Mouse (Mus musculus): Measurements from ENCODE around the gene Timp2.

GRCm38 (mm10) chr11:118280218-118280617 lies 75.3 kb downstream of the Timp2 start:
- TF ChIP-seq CTCF (IDR thresholded peaks at IDR 0.05; ENCODE audit: low read depth, low read length) (no peak), POLR2A (IDR thresholded peaks at IDR 0.05; ENCODE audit: insufficient read depth, low read length) (no peak), EP300 (IDR thresholded peaks at IDR 0.05; ENCODE audit: insufficient read depth, low read depth, low read length) (no peak)
